Mouse (Mus musculus) left cerebral cortex, adult 18-20 months (tissue): ENCODE data around the gene Efcab11. TPM values are rescaled to one million over a fixed set of nuclear protein-coding genes. Genes with fewer than 3 reads are reported as not detected.

Experiments
- total RNA-seq, 2 experiments: library from RNA; stranded (reverse); gene quantifications; 2 replicates each; pipeline ENCODE4 v1.2.3; 2021

Gene Efcab11
- total RNA-seq, 2 experiments from 2014 or later = 0.26 to 0.42 TPM

Other genes starting within 250 kb of the Efcab11 start
- gene Tdp1, start 78 bp upstream of the Efcab11 start, total RNA-seq = 10 to 100 TPM; 22.6 to 23.6 TPM
- 10 to 100 TPM in 1 of 2 experiments, 1 to 10 TPM in 1; 8.3 to 10.4 TPM for gene Kcnk13, start 80.1 kb upstream of the Efcab11 start, total RNA-seq
- 100 to 1,000 TPM; 196 to 225 TPM for gene Psmc1, start 225.7 kb upstream of the Efcab11 start, total RNA-seq